Mouse (Mus musculus) spleen, adult 10 weeks (tissue): ENCODE results near the gene Hist1h2bn. TPM values are rescaled to one million over a fixed set of nuclear protein-coding genes. Genes with fewer than 3 reads are reported as not detected.

ENCODE experiments used
- polyA plus RNA-seq: library from polyadenylated mRNA; stranded (reverse); fragments of 350-450 nt; fragmentation: Illumina TruSeq; extraction: RNeasy Lipid Tissue Mini Kit (QIAGEN cat#74804); gene quantifications from one replicate; pipeline ENCODE4 v1.2.3, GENCODE M21; 2015; ENCODE audit warnings: low replicate concordance; ENCODE audit not compliant: insufficient read depth

Hist1h2bn gene
- not detected for polyA plus RNA-seq

GRCm38 (mm10) chr13:21753524-21754285, at the start of gene Hist1h2bn, which contains the start of gene Hist1h2ak:
Hist1h2bn (plus strand) TSS chr13:21754123.
Hist1h2ak (minus strand) TSS chr13:21753827.

GRCm38 (mm10) chr13:21715864-21716539, 37.9 kb upstream of the Hist1h2bn start, which contains the start of the genes Hist1h2bl and Hist1h2ai:
Hist1h2bl (minus strand) TSS chr13:21716143.
Hist1h2ai (plus strand) TSS chr13:21716422.

GRCm38 (mm10) chr13:21717397-21718357, 36.2 kb upstream of the Hist1h2bn start, which contains the start of gene Hist1h3h:
Hist1h3h (plus strand) TSS chr13:21717659.

DNA sequence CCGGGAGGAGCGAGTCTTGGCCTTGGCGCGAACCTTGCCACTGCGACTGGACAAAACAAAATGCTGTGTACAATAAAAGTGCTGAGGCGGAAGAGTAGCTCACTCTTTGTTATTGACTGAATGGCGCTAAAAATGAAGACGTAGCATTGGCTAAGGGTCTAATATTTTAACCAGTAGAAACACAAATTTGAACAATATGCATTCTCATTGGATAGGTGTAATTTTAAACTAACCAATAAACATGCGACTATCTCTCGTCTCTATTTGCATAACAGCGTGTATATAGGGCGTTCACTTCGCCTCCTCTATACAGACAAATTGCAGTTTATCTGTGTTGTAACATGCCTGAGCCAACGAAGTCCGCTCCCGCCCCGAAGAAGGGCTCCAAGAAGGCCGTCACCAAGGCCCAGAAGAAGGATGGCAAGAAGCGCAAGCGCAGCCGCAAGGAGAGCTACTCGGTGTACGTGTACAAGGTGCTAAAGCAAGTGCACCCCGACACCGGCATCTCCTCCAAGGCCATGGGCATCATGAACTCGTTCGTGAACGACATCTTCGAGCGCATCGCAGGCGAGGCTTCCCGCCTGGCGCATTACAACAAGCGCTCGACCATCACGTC, 32.1 kb upstream of the Hist1h2bn start, which contains the start of gene Hist1h2bm:
Gene Hist1h2bm, plus strand, starts transcription at position 288 of the 616 bp plus-strand sequence.

DNA sequence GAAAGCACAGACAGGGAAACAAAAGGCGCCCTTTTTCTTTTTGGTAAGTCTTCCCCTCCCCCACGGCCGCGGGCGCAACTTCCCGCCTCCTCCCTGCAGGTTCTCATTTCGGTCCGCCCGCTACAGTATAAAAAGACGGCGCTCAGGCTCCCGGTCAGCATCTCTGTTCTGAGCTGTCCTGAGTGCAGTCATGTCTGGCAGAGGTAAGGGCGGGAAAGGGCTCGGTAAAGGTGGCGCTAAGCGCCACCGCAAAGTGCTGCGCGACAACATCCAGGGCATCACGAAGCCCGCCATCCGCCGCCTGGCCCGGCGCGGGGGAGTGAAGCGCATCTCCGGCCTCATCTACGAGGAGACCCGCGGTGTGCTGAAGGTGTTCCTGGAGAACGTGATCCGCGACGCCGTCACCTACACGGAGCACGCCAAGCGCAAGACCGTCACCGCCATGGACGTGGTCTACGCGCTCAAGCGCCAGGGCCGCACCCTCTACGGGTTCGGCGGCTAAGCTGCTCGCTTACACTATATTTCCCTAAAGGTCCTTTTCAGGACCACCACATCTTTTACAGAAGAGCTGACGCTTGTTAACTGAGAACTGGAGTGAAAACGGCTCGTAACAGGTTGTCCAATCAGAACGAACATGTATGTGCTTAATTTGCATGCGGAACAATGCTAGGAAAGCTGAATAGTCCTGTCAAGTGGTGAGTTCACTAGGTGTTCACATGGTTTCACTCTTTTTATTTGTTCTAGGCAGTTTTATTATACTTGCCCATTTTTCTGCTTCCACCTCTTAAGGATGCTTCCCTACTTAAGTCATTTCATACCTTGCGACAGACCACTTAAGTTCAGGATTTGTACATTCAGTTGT, 18.8 kb upstream of the Hist1h2bn start, which contains the start of gene Hist1h4j:
Gene Hist1h4j, plus strand, starts transcription at position 159 of the 862 bp plus-strand sequence.

DNA sequence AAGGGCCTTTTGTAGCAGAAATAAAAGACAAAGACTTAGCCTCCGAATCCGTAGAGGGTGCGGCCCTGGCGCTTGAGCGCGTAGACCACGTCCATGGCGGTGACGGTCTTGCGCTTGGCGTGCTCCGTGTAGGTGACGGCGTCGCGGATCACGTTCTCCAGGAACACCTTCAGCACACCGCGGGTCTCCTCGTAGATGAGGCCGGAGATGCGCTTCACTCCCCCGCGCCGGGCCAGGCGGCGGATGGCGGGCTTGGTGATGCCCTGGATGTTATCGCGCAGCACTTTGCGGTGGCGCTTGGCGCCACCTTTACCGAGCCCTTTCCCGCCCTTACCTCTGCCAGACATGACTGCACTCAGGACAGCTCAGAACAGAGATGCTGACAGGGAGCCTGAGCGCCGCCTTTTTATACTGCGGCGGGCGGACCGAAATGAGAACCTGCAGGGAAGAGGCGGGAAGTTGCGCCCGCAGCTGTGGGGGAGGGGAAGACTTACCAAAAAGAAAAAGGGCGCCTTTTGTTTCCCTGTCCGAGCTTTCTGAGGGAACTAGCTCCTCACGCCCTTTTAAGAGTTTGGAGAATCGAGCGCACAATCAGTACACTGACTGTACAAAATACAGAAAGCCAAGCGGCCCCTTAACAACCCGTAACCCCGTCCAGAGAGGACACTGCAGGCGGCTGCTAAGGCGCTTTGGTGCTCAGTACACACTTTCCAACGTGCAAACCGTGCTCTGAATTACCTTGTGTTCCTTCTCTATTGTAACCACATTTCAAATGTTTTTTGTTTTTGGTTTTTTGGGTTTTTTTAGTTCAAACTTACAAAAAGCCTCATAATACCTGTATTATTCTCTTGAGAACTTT, 3.5 kb upstream of the Hist1h2bn start, which contains the start of gene Hist1h4k:
Gene Hist1h4k, minus strand, starts transcription at position 347 of the 859 bp plus-strand sequence.

GRCm38 (mm10) chr13:21779767-21780731, 26.1 kb downstream of the Hist1h2bn start, which contains the start of gene Hist1h1b:
Hist1h1b (minus strand) TSS chr13:21780625.

DNA sequence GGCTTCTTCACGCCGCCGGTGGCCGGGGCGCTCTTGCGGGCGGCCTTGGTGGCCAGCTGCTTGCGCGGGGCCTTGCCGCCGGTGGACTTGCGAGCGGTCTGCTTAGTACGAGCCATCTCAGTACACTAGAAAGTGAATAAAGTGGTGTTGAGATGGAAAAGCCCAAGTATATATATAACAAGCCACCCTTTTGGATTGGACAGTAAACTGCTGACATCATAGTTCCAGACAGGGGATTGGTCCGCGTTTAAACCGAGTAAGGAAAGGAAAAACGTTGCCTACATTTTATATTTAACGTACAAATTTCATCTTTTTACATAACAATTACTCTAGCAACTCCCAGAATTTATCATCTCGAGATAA, 29.3 kb downstream of the Hist1h2bn start, which contains the start of gene Hist1h3i:
Gene Hist1h3i, minus strand, starts transcription at position 116 of the 363 bp plus-strand sequence.

DNA sequence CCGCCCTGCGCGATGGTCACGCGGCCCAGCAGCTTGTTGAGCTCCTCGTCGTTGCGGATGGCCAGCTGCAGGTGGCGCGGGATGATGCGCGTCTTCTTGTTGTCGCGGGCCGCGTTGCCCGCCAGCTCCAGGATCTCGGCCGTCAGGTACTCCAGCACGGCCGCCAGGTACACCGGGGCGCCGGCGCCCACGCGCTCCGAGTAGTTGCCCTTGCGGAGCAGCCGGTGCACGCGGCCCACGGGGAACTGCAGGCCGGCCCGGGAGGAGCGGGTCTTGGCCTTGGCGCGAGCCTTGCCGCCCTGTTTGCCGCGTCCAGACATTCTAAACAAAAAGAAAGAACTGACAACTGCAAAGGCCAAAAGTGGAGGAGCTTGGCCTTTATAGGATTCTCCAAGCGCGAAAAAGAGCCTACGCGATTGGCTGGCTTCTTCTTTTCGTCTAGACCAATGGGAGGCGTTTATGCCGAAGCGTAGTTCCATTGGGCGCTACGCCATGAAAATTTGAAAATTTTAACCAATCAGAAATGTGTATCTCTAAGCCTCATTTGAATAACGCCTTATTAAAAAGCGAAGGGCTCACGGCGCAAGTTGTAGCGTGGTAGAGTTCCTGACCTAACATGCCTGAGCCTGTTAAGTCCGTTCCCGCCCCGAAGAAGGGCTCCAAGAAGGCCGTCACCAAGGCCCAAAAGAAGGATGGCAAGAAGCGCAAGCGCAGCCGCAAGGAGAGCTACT, 33.1 kb downstream of the Hist1h2bn start, which contains the start of the genes Hist1h2an and Hist1h2bp:
Gene Hist1h2an, minus strand, starts transcription at position 320 of the 731 bp plus-strand sequence.
Gene Hist1h2bp, plus strand, starts transcription at position 563 of the 731 bp plus-strand sequence.

Other genes with a start within 250 kb of the Hist1h2bn start
- gene Zkscan8, start 223.0 kb upstream of the Hist1h2bn start, polyA plus RNA-seq, result 19.1 TPM
- gene Olfr1366, start 211.3 kb upstream of the Hist1h2bn start, polyA plus RNA-seq, result not detected
- gene Olfr1535, start 194.2 kb upstream of the Hist1h2bn start, polyA plus RNA-seq, result not detected
- not detected for gene Olfr1364, start 172.4 kb upstream of the Hist1h2bn start, polyA plus RNA-seq
- not detected for gene Olfr1362, start 140.1 kb upstream of the Hist1h2bn start, polyA plus RNA-seq
- not detected for gene Olfr11, start 111.6 kb upstream of the Hist1h2bn start, polyA plus RNA-seq
- not detected for gene Olfr1361, start 90.7 kb upstream of the Hist1h2bn start, polyA plus RNA-seq
- not detected for gene Olfr1360, start 76.7 kb upstream of the Hist1h2bn start, polyA plus RNA-seq
- gene Olfr1359, start 56.0 kb upstream of the Hist1h2bn start, polyA plus RNA-seq, result not detected
- gene Hist1h2bl, start 38.0 kb upstream of the Hist1h2bn start, polyA plus RNA-seq, result not detected
- gene Hist1h2ai, start 37.7 kb upstream of the Hist1h2bn start, polyA plus RNA-seq, result not detected
- gene Hist1h3h, start 36.5 kb upstream of the Hist1h2bn start, polyA plus RNA-seq, result not detected
- not detected for gene Hist1h2bm, start 32.1 kb upstream of the Hist1h2bn start, polyA plus RNA-seq
- not detected for gene Hist1h4j, start 19.1 kb upstream of the Hist1h2bn start, polyA plus RNA-seq
- gene Hist1h4k, start 3.6 kb upstream of the Hist1h2bn start, polyA plus RNA-seq, result not detected
- not detected for gene Hist1h2ak, start 296 bp upstream of the Hist1h2bn start, polyA plus RNA-seq
- not detected for gene Hist1h1b, start 26.5 kb downstream of the Hist1h2bn start, polyA plus RNA-seq
- not detected for gene Hist1h3i, start 29.2 kb downstream of the Hist1h2bn start, polyA plus RNA-seq
- not detected for gene Hist1h2an, start 33.1 kb downstream of the Hist1h2bn start, polyA plus RNA-seq
- gene Hist1h2bp, start 33.3 kb downstream of the Hist1h2bn start, polyA plus RNA-seq, result not detected
- gene Hist1h2bq, start 56.1 kb downstream of the Hist1h2bn start, polyA plus RNA-seq, result 1.1 TPM
- not detected for gene Hist1h2ao, start 56.3 kb downstream of the Hist1h2bn start, polyA plus RNA-seq
- gene Hist1h4m, start 57.6 kb downstream of the Hist1h2bn start, polyA plus RNA-seq, result not detected
- gene Hist1h4n, start 78.1 kb downstream of the Hist1h2bn start, polyA plus RNA-seq, result not detected
- gene Hist1h2ap, start 79.4 kb downstream of the Hist1h2bn start, polyA plus RNA-seq, result not detected
- gene Hist1h2br, start 79.6 kb downstream of the Hist1h2bn start, polyA plus RNA-seq, result 0.81 TPM
- gene Zfp184, start 191.0 kb downstream of the Hist1h2bn start, polyA plus RNA-seq, result 1.2 TPM
- gene Pom121l2, start 227.1 kb downstream of the Hist1h2bn start, polyA plus RNA-seq, result not detected